Mouse (Mus musculus): ENCODE data around the gene N4bp2.

DNA sequence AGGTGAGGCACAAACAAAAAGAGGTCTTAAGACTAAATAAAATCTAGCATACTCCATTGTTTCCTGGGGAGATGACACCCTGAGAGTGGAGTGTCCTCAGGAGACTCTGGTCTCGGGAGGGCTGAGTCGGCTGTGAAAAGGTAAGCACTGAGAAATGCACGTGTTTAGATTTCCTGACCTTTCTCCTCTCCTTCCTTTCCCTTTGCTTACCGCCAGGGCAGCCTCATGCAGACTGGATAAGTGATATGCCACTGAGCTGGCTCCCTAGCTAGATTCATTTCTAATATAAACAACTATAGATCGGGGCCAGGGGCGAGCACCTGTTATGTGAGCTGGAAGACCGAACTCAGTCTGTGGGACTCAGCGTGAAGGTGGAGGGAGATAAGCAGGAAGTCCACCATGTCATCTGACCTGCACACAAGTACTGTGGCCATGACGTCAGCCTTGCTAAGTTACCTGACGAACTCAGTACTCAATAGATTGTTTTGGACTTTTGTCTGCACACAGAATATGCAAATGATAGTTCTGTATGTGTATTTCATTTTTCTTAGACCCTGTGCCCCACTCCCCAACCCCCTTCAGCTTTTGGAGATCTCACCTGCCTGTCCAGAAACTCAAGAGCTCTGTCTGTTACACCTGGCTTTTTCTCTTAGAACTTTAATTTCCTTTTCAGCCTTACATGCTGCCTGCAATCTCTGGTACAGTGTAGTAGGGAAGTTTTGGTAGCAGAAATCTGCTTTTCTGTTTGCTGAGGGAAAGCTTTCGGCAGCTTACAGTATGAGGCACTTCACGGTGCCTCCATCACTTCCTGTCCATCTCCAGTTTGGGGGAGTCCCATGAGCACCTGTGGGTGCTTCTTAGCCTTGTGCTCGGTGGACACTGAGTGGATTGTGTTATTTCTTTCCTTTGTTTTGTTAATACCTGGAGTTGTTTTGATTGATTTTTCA is 18.7 kb downstream of the N4bp2 start:
- TF ChIP-seq ZNF384 (IDR thresholded peaks at IDR 0.05; ENCODE audit: low read depth, low read length) = no peak
- TF ChIP-seq MAFK (IDR thresholded peaks at IDR 0.05; ENCODE audit: insufficient read depth, low read depth, low read length) = no peak
- TF ChIP-seq CHD2 (IDR thresholded peaks at IDR 0.05; ENCODE audit: low read depth, low read length) = no peak
- no peak for TF ChIP-seq ZC3H11A (IDR thresholded peaks at IDR 0.05; ENCODE audit: borderline replicate concordance, low read depth, low read length)
